Mouse (Mus musculus) mouse embryonic stem cell (cell line): ENCODE measurements around the gene Smim24.

Source experiments
- in situ Hi-C, 2 experiments: fragments of 300-500 bp; cut with MboI; formaldehyde crosslinking; loops; 1 replicate in 1 of 2; 3 replicates in 1 of 2; pipeline ENCODE4 v1.14.3; 2019 to 2020; ENCODE audit warnings: low sequenced_read_pairs in 2 of 2, low pct_unique_long_range_greater_than_20kb in 1 of 2, mixed read lengths in 1 of 2; ENCODE audit not compliant: unreplicated experiment in 1 of 2

Smim24 gene

DNA sequence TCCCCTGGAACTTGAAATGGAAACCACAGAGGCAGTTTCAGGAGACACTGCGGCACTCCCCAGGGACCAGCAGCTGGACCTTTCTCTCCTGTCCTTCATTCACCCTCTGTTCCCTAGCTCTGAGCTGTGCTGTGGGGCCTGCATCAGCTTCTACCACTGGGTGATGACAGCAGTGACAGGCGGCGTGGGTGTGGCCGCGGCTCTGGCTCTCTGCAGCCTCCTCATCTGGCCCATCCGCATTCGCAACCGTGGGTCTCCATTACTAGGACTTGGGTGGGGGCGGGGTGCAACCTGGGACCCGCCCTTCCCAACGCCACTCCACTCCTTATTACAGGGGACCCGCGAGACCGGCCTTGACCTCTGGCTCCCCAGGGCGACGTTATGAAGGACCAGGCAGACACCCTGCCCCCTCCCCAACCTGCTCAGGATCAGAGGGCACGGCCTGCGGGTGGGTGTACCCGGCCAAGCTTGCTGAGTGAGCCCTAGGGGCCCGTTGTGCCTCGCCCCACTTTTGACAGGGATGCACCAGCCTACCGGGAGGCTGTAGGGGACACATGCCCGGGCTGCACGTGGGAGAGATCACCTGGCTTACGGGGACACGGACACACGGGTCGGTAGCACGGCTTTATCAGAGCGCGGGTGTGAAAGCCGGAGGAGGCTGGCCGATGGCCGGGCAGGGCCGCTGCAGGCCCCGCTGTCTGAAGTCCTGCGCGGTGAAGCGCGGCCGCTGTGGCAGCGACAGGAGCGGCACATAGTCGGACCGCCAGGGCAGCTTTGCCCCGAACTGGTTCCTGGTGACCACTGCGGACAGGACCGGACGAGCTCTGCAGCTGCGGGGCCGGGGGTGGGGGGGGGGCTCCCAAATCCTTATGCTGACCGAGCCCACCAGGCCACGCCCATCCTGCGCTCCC is 29.2 kb upstream of the Smim24 start:
- in situ Hi-C loops, result no loop called here

DNA sequence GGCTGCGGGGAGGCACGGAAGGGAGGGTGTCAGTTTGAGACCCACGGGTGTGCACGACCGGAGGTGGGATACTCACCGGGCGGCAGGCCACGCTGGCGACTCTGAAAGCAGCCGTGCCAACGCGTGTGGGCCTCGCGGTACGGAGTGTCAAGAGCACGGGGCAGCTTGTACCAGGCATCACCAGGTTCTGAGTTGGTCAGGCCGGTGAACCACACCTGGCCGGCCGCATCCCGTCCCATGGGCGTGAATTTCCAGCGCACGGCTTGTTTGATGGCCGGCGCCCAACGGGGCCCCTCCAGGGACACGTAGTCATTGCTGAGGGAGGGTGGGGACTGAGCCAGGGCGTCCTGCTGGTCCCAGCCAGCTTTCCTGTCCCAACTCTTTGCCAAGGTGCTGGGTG is 28.2 kb upstream of the Smim24 start:
- in situ Hi-C loops, result no loop called here

DNA sequence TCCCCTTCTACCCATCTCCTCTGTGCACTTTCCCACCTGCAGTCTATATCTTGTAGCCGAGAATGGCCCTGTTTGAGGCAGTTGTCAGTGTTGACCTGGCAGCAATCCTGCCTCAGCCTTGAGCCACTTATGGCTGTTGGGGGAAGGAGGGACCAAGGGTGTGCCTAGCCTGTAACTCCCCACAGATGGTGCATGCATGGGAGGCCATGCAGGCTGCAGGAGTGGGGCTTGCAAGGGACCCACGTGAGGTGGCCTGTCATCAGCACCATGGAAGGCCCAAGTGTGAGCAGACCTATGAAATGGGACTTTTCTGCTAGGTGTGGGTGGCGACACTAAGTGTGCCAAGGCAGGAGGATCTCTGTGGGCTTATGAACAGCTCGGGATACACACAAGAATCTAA is 27.8 kb upstream of the Smim24 start:
- in situ Hi-C loops, result no loop called here

DNA sequence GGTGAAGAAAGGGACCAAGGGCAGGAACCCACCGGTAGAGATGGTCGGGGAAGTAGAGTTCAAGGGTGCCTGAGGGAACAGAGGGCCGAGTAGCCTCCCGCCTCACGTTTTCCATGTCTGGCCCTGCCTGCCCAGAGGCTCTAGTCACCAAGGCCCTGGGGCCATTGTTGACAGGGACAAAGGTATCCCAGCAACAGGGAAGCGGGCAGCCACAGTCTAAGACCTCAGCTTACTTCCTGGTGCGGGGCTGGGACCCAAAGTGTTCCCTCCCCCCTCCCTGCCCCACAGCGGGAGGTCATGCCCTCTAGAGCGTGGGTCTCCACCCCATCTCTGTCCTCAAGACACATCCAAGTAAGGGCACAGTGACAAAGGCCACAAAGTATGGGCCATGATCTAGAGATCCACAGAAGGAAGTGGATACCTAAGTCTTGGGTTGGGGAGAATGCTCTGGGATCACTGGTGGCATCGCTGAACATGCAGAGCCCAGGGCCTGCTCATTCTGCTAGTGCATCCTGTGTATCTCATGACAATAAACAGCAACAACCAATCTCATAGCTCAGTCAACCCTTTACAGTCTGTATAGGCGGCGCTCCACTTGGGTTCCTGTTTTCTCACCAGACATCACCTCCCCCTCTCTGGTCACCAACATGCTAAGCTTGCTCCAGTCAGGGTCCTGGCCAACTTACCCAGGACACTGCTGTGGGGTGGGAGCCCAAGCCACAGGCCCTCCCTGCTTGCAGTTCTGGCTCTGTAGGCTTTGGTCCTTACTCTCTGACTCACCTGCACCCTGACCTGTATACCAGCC is 27.0 kb upstream of the Smim24 start, which contains the start of gene 4930404N11Rik:
4930404N11Rik (minus strand) TSS at position 145 of the 805 bp plus-strand sequence.
- in situ Hi-C loops, result no loop called here

GRCm38 (mm10) chr10:81366477-81367206 is 26.2 kb upstream of the Smim24 start:
- in situ Hi-C loops, result no loop called here

DNA sequence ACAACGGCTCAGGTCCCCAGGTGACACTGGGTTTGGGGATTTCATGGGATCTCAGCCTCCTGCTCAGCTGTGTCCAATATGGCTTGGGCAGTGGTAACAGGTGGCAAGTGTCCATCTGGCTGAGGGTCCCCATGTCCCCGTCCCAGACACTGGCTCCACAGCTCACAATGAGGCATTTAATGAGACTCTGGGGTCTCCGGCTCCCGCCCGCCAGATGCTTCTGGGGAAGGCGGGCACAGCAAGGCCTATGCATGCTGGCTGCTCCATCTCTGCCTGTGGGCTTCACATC is 25.7 kb upstream of the Smim24 start:
- in situ Hi-C loops, result no loop called here

- in situ Hi-C loops, result no loop called here
Observed at GRCm38 (mm10) chr10:81375322-81375721, 17.5 kb upstream of the Smim24 start.

GRCm38 (mm10) chr10:81376561-81377361 is 16.1 kb upstream of the Smim24 start:
- in situ Hi-C loops, result no loop called here

DNA sequence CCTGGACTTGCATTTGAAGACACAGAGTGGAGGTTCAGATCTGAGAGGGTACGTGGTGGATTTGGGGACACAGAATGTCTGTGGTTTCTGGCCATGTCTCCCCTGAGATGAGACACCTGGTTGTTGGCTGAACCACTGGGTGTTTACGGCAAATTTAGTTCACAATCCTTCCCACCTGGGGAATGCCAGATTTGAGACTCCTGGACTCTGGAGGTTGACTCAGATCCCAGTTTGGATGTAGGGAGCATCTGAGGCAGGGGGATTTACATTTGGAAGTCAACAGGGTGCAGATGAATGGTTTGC is 15.5 kb upstream of the Smim24 start:
- in situ Hi-C loops, result no loop called here

GRCm38 (mm10) chr10:81377793-81378552 is 14.9 kb upstream of the Smim24 start, which contains the start of gene Fzr1:
Fzr1 (minus strand) TSS chr10:81378516.
- in situ Hi-C loops, result no loop called here

DNA sequence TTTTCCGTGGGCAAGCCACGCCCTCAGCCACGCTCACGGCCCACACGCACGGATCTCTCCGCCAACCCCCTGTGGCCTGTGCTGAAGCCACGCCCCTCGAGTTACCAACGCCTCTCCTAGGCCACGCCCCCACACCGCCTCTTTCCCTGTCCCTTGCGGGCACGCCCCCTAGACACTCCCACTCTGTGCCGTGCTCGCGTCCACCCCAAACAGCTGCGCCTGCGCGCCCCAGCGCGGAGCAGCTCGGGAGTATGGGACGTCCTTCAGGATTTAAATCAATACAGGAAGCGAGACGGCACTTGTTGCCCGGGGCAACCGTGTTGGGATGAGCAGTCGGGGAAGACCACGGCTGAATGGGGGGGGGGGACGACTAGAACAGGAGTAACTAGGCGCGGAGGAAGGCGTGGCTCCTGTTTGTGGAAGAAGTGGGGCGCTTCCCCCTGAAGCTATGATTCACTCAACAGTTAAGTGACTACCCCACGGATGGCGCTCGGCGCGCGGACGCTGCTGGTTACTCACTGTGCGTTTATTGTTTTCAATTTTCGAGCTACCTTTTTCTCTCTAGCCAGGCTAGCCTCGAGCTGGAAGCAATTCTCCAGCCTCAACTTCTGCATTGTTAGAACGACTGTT is 14.2 kb upstream of the Smim24 start:
- in situ Hi-C loops, result no loop called here

DNA sequence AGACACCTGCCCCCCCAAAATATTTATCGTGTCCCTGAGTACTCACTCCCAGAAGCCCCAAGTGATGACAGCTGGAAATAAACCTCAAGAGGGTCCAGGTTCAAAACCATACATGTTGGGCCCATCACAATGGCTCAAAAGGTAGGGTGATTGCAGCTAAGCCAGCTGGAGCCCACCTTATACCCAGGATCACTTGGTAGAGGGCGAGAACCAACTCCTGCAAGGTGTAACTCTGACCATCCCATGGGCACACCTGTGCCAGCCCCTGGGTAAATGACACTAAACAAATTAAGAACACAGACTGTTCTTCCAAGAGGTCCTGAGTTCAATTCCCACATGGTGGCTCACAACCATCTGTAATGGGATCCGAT is 13.7 kb upstream of the Smim24 start:
- in situ Hi-C loops, result no loop called here

DNA sequence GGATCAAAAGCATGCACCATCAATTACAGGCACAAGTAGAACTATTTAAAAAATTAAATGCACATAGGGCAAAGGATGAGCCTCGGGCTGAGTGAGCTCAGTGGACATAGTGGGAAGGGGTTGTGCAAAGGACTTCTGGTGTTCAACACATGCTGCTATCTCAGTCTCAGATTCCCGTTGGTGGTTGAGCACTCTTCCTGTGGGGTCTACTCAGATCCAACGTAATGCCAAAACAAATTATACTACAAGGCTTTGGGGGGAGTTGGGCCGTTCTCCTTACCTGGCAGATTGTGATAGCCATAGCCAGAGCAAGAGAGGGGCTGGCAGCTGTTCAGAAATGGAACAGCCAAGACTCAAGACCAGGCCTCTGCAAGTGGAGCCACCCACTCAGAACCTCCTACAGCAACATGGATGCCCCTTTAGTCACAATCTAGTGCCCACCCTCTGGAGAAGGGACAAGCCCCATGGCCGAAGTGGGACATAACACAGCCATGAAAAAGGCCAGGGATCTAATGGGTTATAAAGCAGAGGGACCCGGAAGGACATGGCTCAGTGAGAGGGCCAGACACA is 13.0 kb upstream of the Smim24 start:
- in situ Hi-C loops, result no loop called here

- in situ Hi-C loops, result no loop called here
Observed at GRCm38 (mm10) chr10:81382039-81382438, 10.8 kb upstream of the Smim24 start.

DNA sequence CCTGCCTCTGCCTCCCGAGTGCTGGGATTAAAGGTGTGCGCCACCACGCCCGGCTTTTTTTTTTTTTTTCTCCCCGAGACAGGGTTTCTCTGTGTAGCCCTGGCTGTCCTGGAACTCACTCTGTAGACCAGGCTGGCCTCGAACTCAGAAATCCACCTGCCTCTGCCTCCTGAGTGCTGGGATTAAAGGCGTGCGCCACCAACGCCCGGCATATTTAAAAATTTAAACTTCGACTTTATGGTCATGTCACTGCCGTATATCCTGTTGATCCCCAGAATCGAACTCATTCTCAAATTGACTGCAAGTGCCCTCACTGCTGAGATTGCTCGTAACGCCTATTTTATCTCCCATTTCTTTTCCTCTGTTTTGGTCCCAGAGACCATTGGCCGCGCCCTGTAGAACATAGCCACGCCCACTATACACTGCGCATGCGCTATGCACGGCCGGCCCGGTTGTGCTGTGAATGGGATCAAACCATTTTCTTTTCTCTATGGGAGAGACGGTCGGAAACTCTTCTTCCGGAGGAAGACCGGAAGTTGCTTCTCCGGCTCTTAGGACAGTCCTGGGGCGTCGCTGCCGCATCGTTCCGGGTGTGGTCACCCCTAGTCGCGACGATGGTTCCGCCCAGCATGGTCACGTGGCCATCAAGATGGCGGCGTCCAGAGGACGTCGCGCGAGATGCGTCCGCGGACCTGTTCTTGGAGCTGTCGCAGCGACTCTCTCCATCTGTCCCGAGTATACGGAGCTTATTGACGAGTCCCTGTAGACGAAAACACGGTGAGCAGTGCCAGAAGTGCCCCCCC is 8.8 kb upstream of the Smim24 start, which contains the start of the genes Dohh and Gm48551:
Dohh (plus strand) TSS at position 627 of the 803 bp plus-strand sequence.
Gm48551 (plus strand) TSS at position 665 of the 803 bp plus-strand sequence.
- in situ Hi-C loops, result no loop called here

GRCm38 (mm10) chr10:81384605-81384982 is 8.3 kb upstream of the Smim24 start:
- in situ Hi-C loops, result no loop called here
